Mouse (Mus musculus) kidney, postnatal 0 days (tissue): ENCODE results near the gene Pnldc1. TPM values are rescaled to one million over a fixed set of nuclear protein-coding genes. Genes with fewer than 3 reads are reported as not detected.
A peak's percentile ranks its signal among the peaks of the same experiment; 100 is the strongest.

Experiments
- ATAC-seq: fragments of 200-750 bp; cut with Nextera tagmentation; replicated peaks from 2 replicates; pipeline ENCODE4 v1.8.0; 2017; ENCODE audit warnings: low read depth, moderate number of reproducible peaks, moderate TSS enrichment, moderate library complexity; ENCODE audit not compliant: low FRiP score
- DNase-seq: peaks from one replicate; pipeline ENCODE4 v3.0.0-alpha.2; 2016; ENCODE audit warnings: low spot score
- H3K27ac ChIP-seq: fragments of 300-500 bp; sonication (generic); 2 replicates; pipeline ENCODE4 v1.5.1; 2014; ENCODE audit warnings: mild to moderate bottlenecking
- H3K27me3 ChIP-seq: fragments of 300-500 bp; sonication (generic); 2 replicates; pipeline ENCODE4 v1.6.1; 2014; ENCODE audit warnings: low read length, mixed read lengths; ENCODE audit not compliant: insufficient read depth
- H3K36me3 ChIP-seq: fragments of 300-500 bp; sonication (generic); 2 replicates; pipeline ENCODE4 v1.6.1; 2014; ENCODE audit warnings: low read length, mixed read lengths; ENCODE audit not compliant: insufficient read depth
- H3K4me1 ChIP-seq: fragments of 300-500 bp; sonication (generic); replicated peaks from 2 replicates; pipeline ENCODE4 v1.6.1; 2014; ENCODE audit warnings: antibody characterized with exemption, low read length, mixed read lengths; ENCODE audit not compliant: insufficient read depth
- H3K4me2 ChIP-seq: fragments of 300-500 bp; sonication (generic); 2 replicates; pipeline ENCODE4 v1.6.1; 2014; ENCODE audit warnings: mild to moderate bottlenecking, low read length, moderate library complexity, mixed read lengths
- H3K4me3 ChIP-seq: fragments of 300-500 bp; sonication (generic); replicated peaks from 2 replicates; pipeline ENCODE4 v1.5.1; 2014; ENCODE audit warnings: low read depth, low read length
- H3K9ac ChIP-seq: fragments of 300-500 bp; sonication (generic); 2 replicates; pipeline ENCODE4 v1.6.1; 2014; ENCODE audit warnings: low read depth, low read length
- H3K9me3 ChIP-seq: fragments of 300-500 bp; sonication (generic); replicated peaks from 2 replicates; pipeline ENCODE4 v1.6.1; 2016; ENCODE audit warnings: low read length, inconsistent platforms, mixed read lengths
- CTCF ChIP-seq: IDR thresholded peaks from 2 replicates; pipeline ENCODE4 v1.5.1; 2016; ENCODE audit warnings: antibody characterized with exemption, low read depth, mild to moderate bottlenecking, moderate library complexity
- WGBS: fragments of 180-500 bp; shearing (Covaris S2); extraction: QIAGEN DNeasy Blood & Tissue Kit; methylation state at CpG from one replicate; pipeline ENCODE4 v1.1.7; 2014; 5-methylcytosine and 5-hydroxymethylcytosine counted together
- polyA plus RNA-seq: library from polyadenylated mRNA; unstranded; fragments of >200 nt; fragmentation: Nextera tagmentation; extraction: Ambion mirVana; gene quantifications from 2 replicates; pipeline ENCODE4 v1.2.1, GENCODE M21; 2015

The Pnldc1 gene
- polyA plus RNA-seq, 1 experiment from 2014 or later, result 0.59 TPM

GRCm38 (mm10) chr17:12865407-12865806, 44.6 kb downstream of the Pnldc1 start:
- Histone ChIP-seq H3K27me3 (no peaks in the 10 kb centered on the region), H3K27ac (no peak overlapping the region), H3K4me3 (no peak overlapping the region), H3K9ac (no peak overlapping the region), H3K36me3 (no peaks in the 10 kb centered on the region), H3K4me1 (no peaks in the 10 kb centered on the region), H3K9me3 (no peaks in the 10 kb centered on the region), H3K4me2 (no peak overlapping the region)
- 82% methylated on average over 3 of the region's 3 CpGs for WGBS
- DNase-seq (no peak), ATAC-seq (no peak)
- TF ChIP-seq CTCF, result no peak

GRCm38 (mm10) chr17:12864111-12864510, 45.9 kb downstream of the Pnldc1 start:
- Histone ChIP-seq H3K27ac (no peak overlapping the region), H3K27me3 (no peaks in the 10 kb centered on the region), H3K36me3 (no peaks in the 10 kb centered on the region), H3K4me2 (no peak overlapping the region), H3K9ac (no peak overlapping the region), H3K4me1 (no peaks in the 10 kb centered on the region), H3K9me3 (no peaks in the 10 kb centered on the region), H3K4me3 (no peak overlapping the region)
- no peak for TF ChIP-seq CTCF
- ATAC-seq, result no peak
- no peak for DNase-seq

GRCm38 (mm10) chr17:12859006-12859520, 51.0 kb downstream of the Pnldc1 start:
- no peak for DNase-seq
- no peaks in the 10 kb centered on the region for H3K36me3 ChIP-seq
- H3K4me3 ChIP-seq, result no peak overlapping the region
- H3K27me3 ChIP-seq, result no peaks in the 10 kb centered on the region
- no peaks in the 10 kb centered on the region for H3K4me1 ChIP-seq
- WGBS, result 74% methylated on average over 8 of the region's 8 CpGs
- no peak overlapping the region for H3K4me2 ChIP-seq
- H3K9me3 ChIP-seq, result no peaks in the 10 kb centered on the region
- TF ChIP-seq CTCF, result no peak
- no peak overlapping the region for H3K9ac ChIP-seq
- no peak for ATAC-seq
- no peak overlapping the region for H3K27ac ChIP-seq

DNA sequence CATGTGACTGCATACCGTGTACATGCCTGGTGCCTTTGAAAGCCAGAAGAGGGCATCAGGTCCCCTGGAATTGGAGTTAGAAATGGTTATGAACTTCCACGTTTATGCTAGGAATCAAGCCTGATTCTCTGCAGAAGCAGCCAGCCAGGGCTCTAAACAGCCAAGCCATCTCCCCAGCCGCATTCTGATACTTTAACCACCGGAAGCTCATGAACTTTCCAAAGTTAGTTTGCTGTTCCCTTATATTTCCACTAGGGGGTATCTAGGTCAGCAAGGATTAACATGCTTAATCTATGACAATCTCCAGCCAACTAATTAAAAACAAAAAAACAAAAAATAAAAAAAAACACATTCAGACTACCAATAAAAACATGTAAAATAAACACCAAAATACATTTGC, 52.0 kb downstream of the Pnldc1 start:
- no peaks in the 10 kb centered on the region for H3K9me3 ChIP-seq
- no peaks in the 10 kb centered on the region for H3K4me1 ChIP-seq
- peak; percentile 65 for TF ChIP-seq CTCF
- H3K36me3 ChIP-seq, result no peaks in the 10 kb centered on the region
- no peaks in the 10 kb centered on the region for H3K27me3 ChIP-seq
- no peak overlapping the region for H3K4me3 ChIP-seq
- H3K9ac ChIP-seq, result no peak overlapping the region
- no peak overlapping the region for H3K4me2 ChIP-seq
- H3K27ac ChIP-seq, result peak overlapping the region; percentile 31; the same call in 1 of the 2 replicates
- WGBS, result 40% methylated on average over 4 of the region's 4 CpGs
- DNase-seq, result peak; percentile 83
- ATAC-seq, result no peak

- Histone ChIP-seq H3K27ac (0 out of 2 replicates have a peak overlapping the region, but pooled peaks have one; percentile 31), H3K9ac (no peak overlapping the region), H3K36me3 (no peaks in the 10 kb centered on the region), H3K4me3 (no peak overlapping the region), H3K4me2 (no peak overlapping the region), H3K9me3 (no peaks in the 10 kb centered on the region), H3K4me1 (no peaks in the 10 kb centered on the region), H3K27me3 (no peaks in the 10 kb centered on the region)
- no peak for DNase-seq
- WGBS, result 26% methylated on average over 3 of the region's 3 CpGs
- ATAC-seq, result no peak
- TF ChIP-seq CTCF, result no peak
Measured at GRCm38 (mm10) chr17:12857395-12857794, 52.6 kb downstream of the Pnldc1 start.

DNA sequence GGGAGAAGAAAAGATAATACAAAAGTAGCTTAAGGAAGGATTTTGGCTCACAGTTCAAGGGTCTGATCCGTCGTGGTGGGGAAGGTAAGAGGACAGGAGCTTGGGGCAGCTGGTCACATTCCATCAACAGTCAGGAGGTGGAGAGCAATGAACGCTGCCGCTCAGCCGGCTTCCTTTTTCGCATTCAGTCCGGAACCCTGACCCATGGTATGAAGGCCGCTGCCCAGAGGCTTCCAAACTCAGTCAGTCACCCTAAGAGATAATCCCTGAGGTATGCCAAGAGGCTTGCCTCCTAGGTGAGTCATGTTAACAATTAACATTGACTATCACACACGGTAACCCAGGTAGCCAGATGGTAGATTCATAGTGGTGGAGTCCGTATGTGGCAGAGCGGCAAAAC, 55.6 kb downstream of the Pnldc1 start:
- Histone ChIP-seq H3K4me1 (no peaks in the 10 kb centered on the region), H3K4me2 (no peak overlapping the region), H3K9me3 (no peaks in the 10 kb centered on the region), H3K27me3 (no peaks in the 10 kb centered on the region), H3K27ac (no peak overlapping the region), H3K36me3 (no peaks in the 10 kb centered on the region), H3K4me3 (no peak overlapping the region), H3K9ac (no peak overlapping the region)
- ATAC-seq (no peak), DNase-seq (no peak)
- TF ChIP-seq CTCF, result no peak
- 91% methylated on average over 11 of the region's 11 CpGs for WGBS

- DNase-seq (no peak), ATAC-seq (no peak)
- TF ChIP-seq CTCF, result no peak
- Histone ChIP-seq H3K9me3 (no peaks in the 10 kb centered on the region), H3K4me1 (no peaks in the 10 kb centered on the region), H3K4me3 (no peak overlapping the region), H3K36me3 (no peaks in the 10 kb centered on the region), H3K4me2 (no peak overlapping the region), H3K27me3 (no peaks in the 10 kb centered on the region), H3K27ac (no peak overlapping the region), H3K9ac (no peak overlapping the region)
- 75% methylated on average over 2 of the region's 2 CpGs for WGBS
Measured at GRCm38 (mm10) chr17:12853821-12854220, 56.2 kb downstream of the Pnldc1 start.
